Mouse (Mus musculus) small intestine, adult 2 months (tissue): ENCODE data around the gene Procr.

Experiments
- CTCF ChIP-seq: fragments of 200-500 bp; IDR thresholded peaks from 2 replicates; pipeline ENCODE4 v1.5.1; 2012; ENCODE audit warnings: low read depth, mild to moderate bottlenecking, control low read depth, inconsistent platforms, low read length, moderate library complexity, mixed read lengths; ENCODE audit not compliant: insufficient replicate concordance, insufficient read length; ENCODE audit errors: extremely low read depth
- POLR2A ChIP-seq: fragments of 200-500 bp; IDR thresholded peaks from 2 replicates; pipeline ENCODE4 v1.6.1; 2012; ENCODE audit warnings: low read depth, mild to moderate bottlenecking, control low read depth, inconsistent platforms, low read length, moderate library complexity

DNA sequence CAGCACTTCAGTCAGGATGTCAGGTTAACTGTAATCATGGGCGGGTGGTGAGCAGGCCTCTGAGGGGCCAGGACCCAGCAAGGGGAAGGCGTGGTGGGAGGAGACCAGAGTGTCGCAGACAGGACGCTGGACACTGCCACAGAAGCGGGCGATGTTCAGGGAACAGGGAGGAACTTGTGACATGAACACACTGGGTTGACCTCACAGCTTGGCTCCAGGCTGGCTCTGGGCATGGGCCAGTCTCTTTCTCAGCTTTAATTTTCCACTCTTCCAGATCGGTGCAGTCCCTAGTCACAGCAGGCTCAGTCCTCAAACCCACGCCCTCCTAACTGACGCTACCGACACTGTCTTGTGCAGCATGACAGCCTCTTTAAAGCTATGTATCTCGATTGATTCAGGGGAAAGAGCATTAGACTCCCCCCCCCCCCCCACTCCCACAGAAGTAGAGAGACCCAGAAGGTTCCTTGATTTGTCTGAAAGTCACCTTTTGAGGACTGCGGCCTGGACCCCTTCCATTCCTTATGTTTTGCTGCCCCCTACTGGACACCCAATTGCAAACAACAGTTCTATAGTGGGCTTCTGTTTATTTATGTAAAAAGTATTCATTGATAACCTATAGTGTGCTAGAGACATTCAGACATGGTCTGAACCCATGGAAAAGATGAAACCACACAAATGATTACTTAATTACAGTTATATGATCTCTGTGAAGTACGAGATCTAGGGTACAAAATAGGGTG, 13.9 kb downstream of the Procr start:
- TF ChIP-seq POLR2A: no peak
- TF ChIP-seq CTCF: peak; percentile 40; the same call in 1 of the 2 replicates
